Mouse (Mus musculus): Measurements from ENCODE around the gene Bcl2l12.
"Not testable (repeated sequence)": the region's sequence is repeated elsewhere in the genome, so short reads cannot be mapped to it uniquely, and the experiment has no call there.

Gene Bcl2l12

DNA sequence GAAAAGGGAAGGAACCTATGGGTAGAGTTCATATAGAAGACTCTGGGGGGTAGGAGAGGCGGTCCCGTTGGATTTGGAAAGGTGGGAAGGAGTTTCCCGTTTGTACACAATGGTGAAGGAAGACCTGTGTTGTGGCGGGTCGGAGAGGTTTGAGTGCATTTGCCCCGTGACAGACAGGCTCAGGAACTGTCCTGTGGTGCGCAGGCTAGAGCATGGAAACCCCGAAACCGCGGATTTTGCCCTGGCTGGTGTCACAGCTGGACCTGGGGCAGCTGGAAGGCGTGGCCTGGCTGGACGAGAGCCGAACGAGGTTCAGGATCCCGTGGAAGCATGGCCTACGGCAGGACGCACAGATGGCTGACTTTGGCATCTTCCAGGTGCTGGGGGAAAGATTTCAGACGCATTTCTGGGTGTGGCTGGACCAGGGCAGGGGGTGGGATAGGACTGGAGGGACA lies at the start of gene Bcl2l12:
TSS of gene Bcl2l12 (minus strand) at position 212 of the 455 bp plus-strand sequence.
- no peak for DNase-seq (ENCODE audit: extremely low spot score, low read depth, low spot score)

DNA sequence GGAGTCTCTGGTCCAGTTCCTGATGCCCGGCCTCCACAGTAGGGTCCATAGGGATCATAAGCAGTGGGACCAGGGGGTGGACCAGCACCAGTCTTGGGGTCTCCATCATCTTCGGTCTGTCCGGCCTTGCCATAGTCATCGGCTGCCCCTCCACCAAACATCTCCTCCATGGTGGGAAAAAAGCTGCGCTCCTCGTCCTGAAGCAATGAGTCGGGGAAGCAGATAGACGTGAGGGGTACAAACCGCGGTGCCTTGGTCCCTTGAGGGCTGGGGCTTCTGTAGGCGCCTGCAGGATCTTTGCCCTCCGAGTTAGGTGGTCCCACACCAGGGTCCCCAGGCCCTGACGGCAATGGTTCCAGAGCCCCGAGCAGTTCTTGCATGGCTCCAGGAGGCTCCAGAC lies 49.0 kb upstream of the Bcl2l12 start:
- DNase-seq (ENCODE audit: extremely low spot score, low read depth, low spot score): no peak

DNA sequence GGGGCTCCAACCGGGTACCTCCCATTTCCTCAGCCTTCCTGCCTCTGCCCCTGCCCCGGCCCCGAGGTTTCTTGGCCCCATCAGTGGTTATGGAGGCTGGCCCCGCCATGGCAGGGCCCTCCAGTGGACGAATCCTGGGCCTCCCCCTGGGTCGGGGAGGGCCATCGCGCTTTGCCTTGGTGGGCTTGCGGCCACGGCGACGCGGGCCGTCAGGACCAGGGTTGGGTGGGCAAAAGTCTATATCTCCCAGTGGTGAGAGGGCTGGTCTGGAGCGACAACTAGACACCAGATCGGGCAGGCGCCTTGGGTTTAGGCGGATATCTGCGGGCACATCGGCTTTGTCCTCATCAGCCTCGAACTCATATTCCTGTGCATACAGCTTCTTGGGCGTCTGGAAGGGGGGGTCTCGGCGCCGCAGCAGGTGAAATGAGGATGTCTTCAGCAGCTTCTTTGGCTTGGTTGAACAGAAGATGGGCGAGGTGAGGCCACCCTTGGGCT lies 48.4 kb upstream of the Bcl2l12 start:
- no peak for DNase-seq (ENCODE audit: extremely low spot score, low read depth, low spot score)

DNA sequence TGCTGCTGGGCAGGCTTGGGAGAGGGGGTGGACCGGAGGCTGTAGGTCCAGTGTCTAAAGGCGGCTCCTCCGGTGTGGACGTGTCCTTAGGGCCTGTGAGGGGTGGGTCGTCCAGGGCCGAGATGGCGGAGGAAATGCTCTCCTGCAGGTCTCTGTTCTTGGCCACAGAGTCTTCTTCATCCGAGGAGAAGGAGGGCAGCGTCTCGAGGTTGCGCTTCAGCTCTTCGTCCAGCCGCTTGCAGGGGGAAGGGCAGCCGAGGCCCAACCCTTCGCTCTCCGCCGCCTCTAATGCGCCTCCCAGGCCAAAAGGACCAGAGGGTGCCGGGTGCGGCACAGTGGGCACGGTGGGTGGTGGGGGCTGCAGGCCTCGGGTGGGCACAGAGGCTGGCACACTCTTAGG lies 47.2 kb upstream of the Bcl2l12 start:
- DNase-seq (ENCODE audit: extremely low spot score, low read depth, low spot score): no peak

DNA sequence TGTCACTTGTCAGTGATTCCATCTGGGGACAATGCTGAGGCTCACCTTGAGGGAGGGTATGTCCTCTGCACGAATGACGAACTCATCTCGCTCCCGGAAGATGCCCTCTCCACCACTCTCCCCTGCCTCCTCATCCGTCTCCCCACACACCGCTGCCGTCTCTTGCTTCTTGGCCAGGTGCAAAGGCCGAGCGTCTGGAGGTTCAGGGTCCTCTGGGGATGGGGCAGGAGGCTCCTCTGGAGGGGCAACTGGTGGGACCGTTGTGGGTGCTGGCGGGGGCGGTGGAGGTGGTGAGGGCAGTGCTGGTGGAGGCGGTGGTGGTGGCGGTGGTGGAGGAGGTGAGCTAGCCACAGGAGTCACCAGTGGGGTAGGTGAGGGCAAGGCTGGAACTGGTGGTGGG lies 44.8 kb upstream of the Bcl2l12 start:
- DNase-seq (ENCODE audit: extremely low spot score, low read depth, low spot score): no peak

DNA sequence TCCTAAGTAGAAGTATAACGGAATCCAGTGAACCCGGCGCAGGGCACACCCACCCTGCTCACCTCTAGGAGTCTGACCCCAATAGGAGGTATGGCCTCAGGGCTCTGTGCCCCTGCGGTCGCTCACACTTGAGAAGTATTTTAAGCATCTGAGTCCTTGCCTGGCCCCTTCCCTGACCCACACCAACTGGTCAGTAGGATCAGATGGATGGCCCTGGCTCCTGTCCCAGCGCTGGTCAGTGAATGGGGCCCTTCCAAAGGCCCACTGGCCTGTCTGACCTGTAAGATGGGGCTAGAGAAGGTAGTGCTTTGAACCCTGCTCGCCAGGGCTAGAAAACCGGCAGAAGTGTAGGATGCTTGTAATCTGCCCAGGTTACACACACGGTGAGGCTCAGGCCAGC lies 42.3 kb upstream of the Bcl2l12 start:
- DNase-seq (ENCODE audit: extremely low spot score, low read depth, low spot score): no peak

DNA sequence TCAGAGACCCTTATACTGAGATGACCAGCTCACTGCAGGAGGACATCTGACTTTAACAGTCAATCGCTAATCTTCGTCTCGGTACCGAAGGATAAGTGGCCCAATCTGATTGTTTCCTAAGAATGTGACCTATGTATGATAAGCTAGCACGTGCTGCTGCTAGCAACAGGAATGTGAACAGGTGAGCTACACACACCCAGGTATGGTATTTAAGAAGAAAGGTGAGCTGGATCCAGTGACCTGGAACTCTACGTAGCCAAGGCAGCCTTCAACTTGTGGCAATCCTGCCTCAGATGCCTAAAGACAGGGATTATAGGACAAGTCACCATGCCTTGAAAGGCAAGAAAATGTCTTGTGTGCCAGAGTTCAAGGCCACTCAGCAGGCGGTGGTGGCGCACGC lies 39.9 kb upstream of the Bcl2l12 start:
- no peak for DNase-seq (ENCODE audit: extremely low spot score, low read depth, low spot score)

DNA sequence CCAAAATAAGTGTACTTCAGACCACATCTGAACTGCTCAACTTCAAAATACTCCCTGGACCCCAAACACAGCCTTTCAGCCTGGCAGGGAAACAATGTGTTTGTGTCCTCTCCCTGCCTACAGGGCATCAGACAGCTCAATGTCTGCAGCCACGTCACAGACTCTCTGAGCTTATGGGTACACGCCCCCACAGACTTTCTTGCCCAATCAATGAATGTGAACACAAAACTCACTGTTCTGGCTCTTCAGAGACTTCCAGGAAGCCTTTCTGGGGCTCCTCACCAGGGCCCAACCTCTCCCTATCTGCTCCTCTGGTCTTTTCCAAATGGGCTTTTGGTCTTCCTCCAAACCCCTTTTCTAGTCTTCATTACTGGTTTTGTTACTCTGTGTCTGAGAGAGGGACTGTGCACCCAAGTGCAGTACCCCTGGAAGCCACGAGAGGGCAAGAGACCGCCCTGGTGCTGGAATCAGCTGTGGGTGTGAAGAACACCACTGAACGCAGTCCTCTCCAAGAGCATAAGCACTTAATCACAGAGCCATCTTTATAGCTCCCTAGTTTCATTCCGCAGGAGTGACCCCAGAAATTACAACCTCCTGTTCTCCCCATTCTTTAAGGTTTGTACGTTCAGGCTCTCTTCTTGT lies 39.3 kb upstream of the Bcl2l12 start:
- DNase-seq (ENCODE audit: extremely low spot score, low read depth, low spot score): no peak

DNA sequence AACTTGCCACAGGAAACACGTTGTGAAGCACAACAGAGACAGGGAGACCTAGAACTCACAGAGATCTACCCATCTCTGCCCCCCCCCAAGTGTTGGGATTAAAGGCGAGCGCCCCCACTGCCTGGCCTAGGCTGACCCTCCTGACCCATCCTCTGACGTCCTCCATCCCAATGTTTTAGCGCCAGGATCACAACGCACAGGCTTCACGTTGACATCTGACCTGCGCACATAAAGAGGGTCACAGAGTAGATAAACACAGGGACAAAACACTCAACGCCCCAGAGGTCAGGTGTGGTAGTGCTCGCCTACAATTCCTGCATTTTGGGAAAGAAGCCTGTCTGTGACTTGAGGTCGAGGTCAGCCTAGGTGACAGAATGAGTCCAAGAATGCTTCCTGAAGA lies 38.2 kb upstream of the Bcl2l12 start:
- no peak for DNase-seq (ENCODE audit: extremely low spot score, low read depth, low spot score)

DNA sequence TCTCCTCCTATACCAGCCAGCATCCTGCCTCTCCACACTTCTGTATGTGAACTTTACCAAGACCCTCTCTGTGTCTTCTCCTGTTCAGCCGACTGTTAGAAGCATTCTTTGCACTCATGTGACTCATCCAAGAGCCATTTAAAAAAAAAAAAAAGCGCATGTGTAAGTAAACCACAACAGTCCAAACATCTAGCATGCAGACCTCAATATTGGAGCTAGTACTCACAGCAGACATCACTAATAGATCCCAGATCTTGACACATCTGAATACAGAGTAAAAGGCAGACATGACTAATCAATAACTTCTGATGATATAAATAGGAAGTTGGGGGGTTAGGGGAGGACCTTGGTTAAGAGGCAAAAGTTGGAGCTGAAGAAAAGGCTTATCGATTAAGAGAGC lies 37.1 kb upstream of the Bcl2l12 start:
- no peak for DNase-seq (ENCODE audit: extremely low spot score, low read depth, low spot score)

DNA sequence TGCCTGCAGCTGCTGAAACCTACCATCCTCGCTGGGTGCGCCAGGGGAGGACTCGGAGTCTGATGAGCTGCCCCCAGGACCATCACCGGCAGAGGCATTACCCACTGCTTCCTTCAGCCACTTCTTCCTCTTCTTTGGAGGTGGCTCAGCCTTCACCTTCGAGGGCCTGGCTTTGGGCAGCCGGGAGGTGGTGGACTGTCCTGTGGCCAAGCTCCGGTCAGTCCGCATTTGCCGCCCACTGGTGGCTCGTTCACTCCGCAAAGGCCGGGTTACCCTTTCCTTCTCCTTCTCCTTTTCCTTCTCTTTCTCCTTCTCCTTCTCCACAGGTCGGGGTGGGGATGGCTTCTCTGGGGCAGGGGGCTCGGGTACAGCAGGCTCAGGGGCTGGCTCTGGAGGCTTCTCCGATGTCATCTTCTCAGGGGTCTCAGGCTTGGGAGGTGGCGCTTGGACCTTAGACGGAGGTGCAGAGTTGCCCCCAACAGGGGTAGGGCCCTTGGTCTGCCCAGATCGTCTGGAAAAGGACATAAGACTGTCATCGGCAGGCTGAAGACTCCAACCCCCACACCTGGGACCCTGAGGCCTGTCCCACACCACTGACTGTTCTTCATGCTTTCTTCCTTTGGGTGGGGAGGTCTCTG lies 35.3 kb upstream of the Bcl2l12 start:
- no peak for DNase-seq (ENCODE audit: extremely low spot score, low read depth, low spot score)

DNA sequence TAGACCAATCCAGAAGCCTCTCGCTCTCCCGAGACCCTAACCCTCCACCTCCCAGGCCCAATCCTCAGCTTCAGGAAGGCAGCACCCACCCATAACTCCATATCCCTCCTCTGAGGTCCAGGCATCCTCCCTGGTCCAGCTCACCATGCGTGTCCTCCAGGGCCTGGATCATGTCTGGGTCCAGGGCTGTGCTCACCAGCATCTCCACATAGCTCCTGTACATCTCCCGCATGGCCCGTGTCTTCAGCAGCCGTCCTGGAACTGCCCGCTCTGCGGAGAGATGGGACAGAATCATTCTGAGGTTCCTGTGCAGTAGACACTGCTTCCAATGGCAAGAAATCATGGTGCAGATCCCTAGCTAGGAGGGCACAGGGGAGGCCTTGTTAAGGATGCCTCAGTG lies 32.3 kb upstream of the Bcl2l12 start:
- DNase-seq (ENCODE audit: extremely low spot score, low read depth, low spot score): no peak

DNA sequence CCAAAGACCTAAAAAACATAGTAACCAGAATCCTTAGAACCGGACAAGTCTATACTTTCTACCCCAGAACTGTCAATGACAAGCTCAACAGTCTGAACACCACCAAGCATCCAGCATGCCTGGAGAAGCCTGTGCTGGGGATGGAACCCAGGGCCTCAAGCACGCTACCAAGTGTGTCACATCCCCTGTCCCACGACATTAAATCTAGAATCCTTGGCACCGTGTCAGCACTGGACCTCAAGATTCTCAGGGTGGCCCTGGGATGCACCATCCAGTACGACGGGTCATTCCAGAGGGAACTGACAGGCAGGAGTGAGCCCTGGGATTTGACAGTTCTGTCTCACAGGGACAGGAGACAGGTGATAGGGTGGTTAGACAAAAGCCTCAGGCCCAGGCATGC lies 31.5 kb upstream of the Bcl2l12 start:
- no peak for DNase-seq (ENCODE audit: extremely low spot score, low read depth, low spot score)

DNA sequence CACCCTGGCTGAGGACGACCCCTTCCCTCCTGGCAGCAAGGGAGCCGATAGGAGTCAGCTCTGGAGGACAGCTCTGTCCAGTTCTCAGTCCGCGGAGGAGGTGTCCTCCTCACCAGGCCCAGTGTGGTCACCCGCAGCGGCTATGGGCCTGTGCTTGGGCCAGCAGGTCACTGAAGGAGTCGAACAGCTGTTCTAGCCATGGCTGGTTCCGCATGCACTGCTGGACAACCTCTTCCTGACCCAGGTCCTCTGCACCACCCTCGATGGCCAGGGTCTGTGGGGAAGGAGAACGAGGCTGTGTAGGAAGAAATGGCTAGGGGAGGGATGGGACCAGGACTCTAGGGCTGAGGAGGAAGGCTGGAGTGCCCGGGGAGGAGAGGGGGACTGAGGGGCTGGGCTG lies 29.8 kb upstream of the Bcl2l12 start:
- DNase-seq (ENCODE audit: extremely low spot score, low read depth, low spot score): no peak

DNA sequence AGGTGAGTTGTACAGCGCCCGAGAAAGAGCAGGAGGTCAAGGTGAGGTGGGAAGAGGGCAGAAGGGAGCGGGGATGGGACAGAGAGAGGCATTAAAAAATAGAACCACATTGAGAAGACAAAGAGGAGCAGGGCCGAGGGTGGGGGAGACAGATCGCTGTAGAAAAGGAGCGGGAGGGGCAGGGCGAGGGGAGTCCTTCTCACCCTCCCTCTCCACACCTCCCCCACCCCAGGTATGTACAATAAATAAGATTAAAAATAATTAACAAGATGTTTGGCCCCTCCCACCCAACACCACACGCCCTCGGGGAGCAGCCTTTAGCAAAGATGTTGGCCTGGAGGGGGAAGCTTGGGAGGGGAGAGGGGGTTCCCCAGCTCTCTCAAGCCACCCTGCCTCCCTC lies 29.2 kb upstream of the Bcl2l12 start:
- no peak for DNase-seq (ENCODE audit: extremely low spot score, low read depth, low spot score)

DNA sequence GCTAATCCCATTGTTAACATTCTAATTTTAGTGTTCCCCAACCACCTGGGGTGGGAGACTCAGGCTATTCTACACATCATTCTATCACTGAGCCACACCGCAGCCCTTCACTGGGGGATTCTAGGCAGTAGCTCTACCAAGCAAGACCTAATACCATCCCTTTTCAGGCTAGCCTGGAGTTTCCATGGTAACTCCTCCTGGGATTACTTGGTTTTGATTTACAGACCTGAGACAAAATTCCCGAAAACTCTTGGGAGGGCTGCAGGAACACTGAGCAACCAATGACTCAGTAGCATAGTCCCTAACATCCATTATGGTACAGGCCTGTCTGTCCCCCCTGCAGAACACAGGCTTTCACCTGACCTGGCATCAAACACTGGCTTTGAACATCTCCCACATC lies 27.7 kb upstream of the Bcl2l12 start:
- no peak for DNase-seq (ENCODE audit: extremely low spot score, low read depth, low spot score)

DNA sequence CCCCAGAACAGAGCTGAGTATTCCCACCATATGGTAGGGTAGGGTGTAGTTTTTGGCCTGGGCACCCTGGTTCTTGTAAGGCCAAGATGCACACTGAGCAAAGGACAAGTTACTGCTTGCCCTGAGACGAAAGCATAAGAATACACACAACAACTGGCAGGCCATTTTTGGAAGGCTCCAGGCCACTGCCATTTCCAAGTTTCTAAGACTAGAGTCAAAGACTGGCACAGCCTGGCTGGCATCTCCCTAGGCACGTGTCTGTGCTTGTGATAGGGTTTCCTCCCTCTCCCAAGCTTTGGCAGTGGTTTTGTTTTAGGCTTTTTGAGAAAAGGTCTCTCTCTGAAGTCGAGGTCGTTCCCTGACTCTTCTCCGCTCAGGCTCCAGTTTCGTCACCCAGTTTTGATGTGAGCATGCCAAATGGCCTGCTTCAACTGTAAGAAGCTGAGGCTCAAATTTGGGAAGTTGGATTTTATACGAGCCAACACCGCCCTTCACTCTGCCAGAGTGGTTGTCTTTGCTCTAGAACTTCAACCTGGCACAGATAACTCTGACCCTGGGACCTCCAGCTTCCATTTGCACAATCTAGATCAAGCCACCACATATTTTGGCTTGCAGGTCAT lies 27.2 kb upstream of the Bcl2l12 start:
- DNase-seq (ENCODE audit: extremely low spot score, low read depth, low spot score): no peak

DNA sequence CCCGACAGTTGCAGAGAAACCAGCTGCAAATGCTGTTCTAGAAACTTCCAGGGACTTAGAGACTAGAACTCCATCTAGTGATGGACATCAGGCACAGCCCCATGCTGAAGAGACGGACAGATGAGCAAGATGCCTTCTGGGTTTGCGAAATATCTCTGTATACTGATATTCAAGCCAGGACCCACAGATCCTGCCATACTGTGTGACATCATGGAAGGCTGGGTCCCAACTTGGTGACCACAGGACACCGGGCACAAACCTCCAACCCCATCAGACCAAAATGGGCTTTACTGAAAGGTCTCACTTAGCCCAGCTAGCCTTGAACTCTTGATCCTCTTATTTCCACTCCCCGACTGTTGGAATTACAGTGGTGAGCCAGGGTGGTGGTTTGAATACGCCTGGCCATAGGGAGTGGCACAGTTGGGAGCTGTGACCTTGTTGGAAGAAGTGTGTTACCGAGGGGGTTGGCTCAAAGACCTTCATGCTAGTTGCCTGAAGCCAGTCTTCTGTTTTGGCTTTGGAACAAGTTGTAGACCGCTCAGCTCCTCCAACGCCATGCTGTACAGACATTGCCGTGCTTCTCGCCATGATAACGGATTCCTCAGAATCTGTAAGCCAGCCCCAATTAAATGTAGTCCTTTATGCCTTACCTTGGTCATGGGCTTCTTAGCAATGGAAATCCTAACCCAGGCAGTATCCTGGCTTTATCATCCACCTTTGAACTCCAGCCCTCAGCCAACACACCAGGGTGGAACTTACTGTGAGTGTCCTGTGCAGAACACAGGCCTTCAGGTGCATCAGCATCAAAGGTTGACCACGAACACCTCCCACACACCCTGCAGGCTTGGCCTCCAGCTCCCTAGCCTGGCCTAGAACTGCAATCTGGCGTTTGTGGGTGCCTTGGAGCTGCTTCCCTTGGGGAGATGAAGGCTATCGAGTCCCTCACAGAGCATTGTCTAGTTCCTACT lies 26.1 kb upstream of the Bcl2l12 start:
- no peak for DNase-seq (ENCODE audit: extremely low spot score, low read depth, low spot score)

DNA sequence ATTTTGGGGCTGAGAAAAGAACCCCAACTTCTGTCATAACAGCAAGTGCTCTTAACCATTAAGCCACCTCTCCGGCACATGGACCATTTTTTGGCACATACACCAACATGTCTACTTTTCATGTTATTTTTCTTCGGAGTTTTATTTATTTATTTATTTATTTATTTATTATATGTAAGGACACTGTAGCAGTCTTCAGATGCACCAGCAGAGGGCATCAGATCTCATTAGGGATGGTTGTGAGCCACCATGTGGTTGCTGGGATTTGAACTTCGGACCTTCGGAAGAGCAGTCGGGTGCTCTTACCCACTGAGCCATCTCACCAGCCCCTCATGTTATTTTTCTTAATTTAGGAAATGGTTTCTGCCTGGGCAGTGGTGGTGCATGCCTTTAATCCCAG lies 25.2 kb upstream of the Bcl2l12 start:
- DNase-seq (ENCODE audit: extremely low spot score, low read depth, low spot score): not testable (repeated sequence)

DNA sequence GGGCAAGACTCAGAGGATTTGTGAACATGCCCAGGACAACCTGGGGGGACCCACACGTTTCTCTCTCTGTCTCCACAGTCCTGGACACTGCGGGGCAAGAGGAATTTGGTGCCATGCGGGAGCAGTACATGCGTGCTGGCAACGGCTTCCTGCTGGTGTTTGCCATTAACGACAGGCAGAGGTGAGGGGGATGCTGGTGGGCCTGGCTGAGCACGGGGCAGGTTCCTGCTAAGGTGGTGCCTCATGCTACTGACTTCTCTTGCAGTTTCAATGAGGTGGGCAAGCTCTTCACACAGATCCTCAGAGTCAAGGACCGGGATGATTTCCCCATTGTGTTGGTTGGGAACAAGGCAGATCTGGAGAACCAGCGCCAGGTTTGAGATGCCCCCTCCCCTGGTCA lies 21.7 kb upstream of the Bcl2l12 start:
- no peak for DNase-seq (ENCODE audit: extremely low spot score, low read depth, low spot score)

DNA sequence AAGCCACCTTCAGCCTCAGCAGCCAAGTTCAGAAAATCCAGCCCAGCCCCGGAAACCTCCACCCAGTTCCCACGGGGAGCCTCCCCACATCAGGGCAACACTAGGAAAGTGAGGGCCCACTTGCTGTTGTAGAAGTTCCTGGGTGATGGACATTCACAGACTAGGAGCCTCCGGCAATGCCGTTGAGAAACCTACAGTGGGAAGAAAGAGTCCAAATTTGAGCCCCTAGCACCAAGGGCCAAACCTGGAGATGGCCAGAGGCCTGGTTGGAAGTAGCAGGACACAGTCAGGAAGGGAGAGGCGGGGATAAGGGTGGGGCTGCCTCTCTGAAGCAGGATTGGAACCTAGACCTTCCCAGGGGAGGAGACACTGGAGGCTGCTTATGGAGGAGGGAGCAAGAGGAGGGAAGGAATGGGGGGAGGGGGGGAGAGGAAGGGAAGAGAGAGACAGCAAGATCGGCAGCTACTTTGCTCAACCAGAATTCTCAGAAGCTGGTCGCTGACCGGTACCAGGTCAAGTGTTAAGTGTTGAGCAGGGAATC lies 20.6 kb upstream of the Bcl2l12 start:
- no peak for DNase-seq (ENCODE audit: extremely low spot score, low read depth, low spot score)
